Mouse (Mus musculus) heart, embryonic 13.5 days (tissue): Measurements from ENCODE around the gene Hoxa2. TPM values are rescaled to one million over a fixed set of nuclear protein-coding genes. Genes with fewer than 3 reads are reported as not detected.

Experiments used
- polyA plus RNA-seq: library from polyadenylated mRNA; unstranded; fragments of >200 nt; fragmentation: Nextera tagmentation; extraction: Ambion mirVana; gene quantifications from 2 replicates; pipeline ENCODE4 v1.2.1, GENCODE M21; 2015

Gene Hoxa2
- polyA plus RNA-seq, 1 experiment from 2014 or later: 2.5 TPM

Other genes starting within 250 kb of the Hoxa2 start
- 16.8 and 18.3 TPM in 2 replicates for gene Skap2, start 152.3 kb downstream of the Hoxa2 start, polyA plus RNA-seq
- gene Hoxa1, start 6.5 kb downstream of the Hoxa2 start, polyA plus RNA-seq: 0.97 and 1.6 TPM in 2 replicates
- gene 5730596B20Rik, start 12.7 kb upstream of the Hoxa2 start, polyA plus RNA-seq: 0.15 and 0.33 TPM in 2 replicates
- gene Hoxa4, start 26.9 kb upstream of the Hoxa2 start, polyA plus RNA-seq: 0.71 and 0.74 TPM in 2 replicates
- 3.6 and 5.9 TPM in 2 replicates for gene Hoxa5, start 39.8 kb upstream of the Hoxa2 start, polyA plus RNA-seq
- 0.40 TPM in 1 of 2 replicates, not detected in the other for gene Hoxa6, start 43.9 kb upstream of the Hoxa2 start, polyA plus RNA-seq
- 0.99 and 1.2 TPM in 2 replicates for gene Hoxa3, start 48.5 kb upstream of the Hoxa2 start, polyA plus RNA-seq
- not detected in 2 replicates for gene Gm28308, start 48.5 kb upstream of the Hoxa2 start, polyA plus RNA-seq
- 0.46 and 0.59 TPM in 2 replicates for gene Hoxa7, start 57.0 kb upstream of the Hoxa2 start, polyA plus RNA-seq
- 0.10 and 0.17 TPM in 2 replicates for gene Hoxa9, start 66.3 kb upstream of the Hoxa2 start, polyA plus RNA-seq
- 0.09 TPM in 1 of 2 replicates, not detected in the other for gene Hoxa10, start 76.0 kb upstream of the Hoxa2 start, polyA plus RNA-seq
- gene Hoxa11, start 81.0 kb upstream of the Hoxa2 start, polyA plus RNA-seq: not detected in 2 replicates
- gene Hoxa13, start 96.0 kb upstream of the Hoxa2 start, polyA plus RNA-seq: not detected in 2 replicates
- not detected in 2 replicates for gene Evx1, start 148.7 kb upstream of the Hoxa2 start, polyA plus RNA-seq